Mouse (Mus musculus) c-Kit-positive CD71-positive TER-119-positive erythroid progenitor cells, embryonic 14.5 days (primary cell): ENCODE results near the gene Txnrd1.

ENCODE experiments used
- DNase-seq: peaks from one replicate; pipeline ENCODE4 v3.0.0-alpha.2; 2013; ENCODE audit warnings: low spot score

The Txnrd1 gene

GRCm38 (mm10) chr10:82818661-82819060 is 15.1 kb upstream of the Txnrd1 start:
- no peak for DNase-seq

- DNase-seq, result no peak
These were observed 10.5 kb upstream of the Txnrd1 start for GRCm38 (mm10) chr10:82823108-82823778.

GRCm38 (mm10) chr10:82823779-82824177 is 10.0 kb upstream of the Txnrd1 start:
- no peak for DNase-seq

- no peak for DNase-seq
These were observed 9.2 kb upstream of the Txnrd1 start for GRCm38 (mm10) chr10:82824541-82824940.

GRCm38 (mm10) chr10:82826516-82826915 is 7.2 kb upstream of the Txnrd1 start:
- no peak for DNase-seq

GRCm38 (mm10) chr10:82835898-82836297 is 2.1 kb downstream of the Txnrd1 start:
- no peak for DNase-seq

GRCm38 (mm10) chr10:82838390-82838789 is 4.6 kb downstream of the Txnrd1 start:
- DNase-seq, result no peak

GRCm38 (mm10) chr10:82844090-82844489 is 10.3 kb downstream of the Txnrd1 start:
- DNase-seq, result no peak

GRCm38 (mm10) chr10:82844731-82845130 is 11.0 kb downstream of the Txnrd1 start:
- DNase-seq, result no peak

GRCm38 (mm10) chr10:82847821-82848459 is 14.2 kb downstream of the Txnrd1 start:
- DNase-seq, result no peak

- DNase-seq, result no peak
These were observed 16.1 kb downstream of the Txnrd1 start for GRCm38 (mm10) chr10:82849686-82850353.

- DNase-seq, result no peak
These were observed 16.6 kb downstream of the Txnrd1 start for GRCm38 (mm10) chr10:82850354-82850752.

GRCm38 (mm10) chr10:82851751-82852150 is 18.0 kb downstream of the Txnrd1 start:
- DNase-seq, result no peak

- no peak for DNase-seq
These were observed 24.4 kb downstream of the Txnrd1 start for GRCm38 (mm10) chr10:82858032-82858680.

- peak; percentile 93 for DNase-seq
These were observed 25.2 kb downstream of the Txnrd1 start for GRCm38 (mm10) chr10:82858691-82859532.

- peak; percentile 70 for DNase-seq
These were observed 25.8 kb downstream of the Txnrd1 start for GRCm38 (mm10) chr10:82859533-82859915.

- DNase-seq, result peak; percentile 71
These were observed 26.6 kb downstream of the Txnrd1 start for GRCm38 (mm10) chr10:82860181-82860928.

- no peak for DNase-seq
These were observed 27.2 kb downstream of the Txnrd1 start for GRCm38 (mm10) chr10:82860929-82861315.

GRCm38 (mm10) chr10:82863106-82863680 is 29.4 kb downstream of the Txnrd1 start:
- DNase-seq, result no peak

GRCm38 (mm10) chr10:82863827-82864226 is 30.1 kb downstream of the Txnrd1 start:
- no peak for DNase-seq

GRCm38 (mm10) chr10:82866356-82866755 is 32.6 kb downstream of the Txnrd1 start, which contains the start of gene Eid3:
TSS of gene Eid3 (plus strand) at chr10:82866626.
- no peak for DNase-seq
